Mouse (Mus musculus): ENCODE results near the gene Olfr1324. TPM values are rescaled to one million over a fixed set of nuclear protein-coding genes. Genes with fewer than 3 reads are reported as not detected.
"Not testable (repeated sequence)": the region's sequence is repeated elsewhere in the genome, so short reads cannot be mapped to it uniquely, and the experiment has no call there.

Gene Olfr1324
- polyA plus RNA-seq (2012; rRNA removed): not detected in 2 replicates

GRCm38 (mm10) chrX:50428398-50428797 is at the start of gene Olfr1324:
Gene Olfr1324, minus strand, starts transcription at chrX:50428498.
- no peak for DNase-seq (ENCODE audit: low read depth)

- DNase-seq (ENCODE audit: low read depth): not testable (repeated sequence)
Observed at GRCm38 (mm10) chrX:50470341-50470740, 42.0 kb upstream of the Olfr1324 start.

GRCm38 (mm10) chrX:50456136-50456535 is 27.8 kb upstream of the Olfr1324 start:
- no peak for DNase-seq (ENCODE audit: low read depth)

GRCm38 (mm10) chrX:50443352-50443751 is 15.1 kb upstream of the Olfr1324 start:
- no peak for DNase-seq (ENCODE audit: low read depth)

GRCm38 (mm10) chrX:50442696-50443095 is 14.4 kb upstream of the Olfr1324 start:
- no peak for DNase-seq (ENCODE audit: low read depth)

- no peak for DNase-seq (ENCODE audit: low read depth)
Observed at GRCm38 (mm10) chrX:50432499-50432898, 4.2 kb upstream of the Olfr1324 start.

- no peak for DNase-seq (ENCODE audit: low read depth)
Observed at GRCm38 (mm10) chrX:50427712-50428328, 478 bp downstream of the Olfr1324 start.

- DNase-seq (ENCODE audit: low read depth): no peak
Observed at GRCm38 (mm10) chrX:50425899-50426436, 2.3 kb downstream of the Olfr1324 start.

- not testable (repeated sequence) for DNase-seq (ENCODE audit: low read depth)
Observed at GRCm38 (mm10) chrX:50410361-50410760, 17.9 kb downstream of the Olfr1324 start.

GRCm38 (mm10) chrX:50390616-50391015 is 37.7 kb downstream of the Olfr1324 start:
- not testable (repeated sequence) for DNase-seq (ENCODE audit: low read depth)

- DNase-seq (ENCODE audit: low read depth): no peak
Observed at GRCm38 (mm10) chrX:50374978-50375377, 53.3 kb downstream of the Olfr1324 start.

Data from gonadal fat pad, adult 2 months (tissue).